Mouse (Mus musculus) lung, embryonic 14.5 days (tissue): Measurements from ENCODE around the gene Slc34a2. TPM values are rescaled to one million over a fixed set of nuclear protein-coding genes. Genes with fewer than 3 reads are reported as not detected.
A peak's percentile ranks its signal among the peaks of the same experiment; 100 is the strongest.

Experiments used
- ATAC-seq: fragments of 200-750 bp; cut with Nextera tagmentation; 2 replicates; pipeline ENCODE4 v1.8.0; 2017; ENCODE audit warnings: mild to moderate bottlenecking, moderate TSS enrichment, moderate library complexity; ENCODE audit not compliant: insufficient read depth
- DNase-seq: peaks from one replicate; pipeline ENCODE4 v3.0.0-alpha.2; 2015
- H3K27ac ChIP-seq: fragments of 300-500 bp; sonication (generic); 2 replicates; pipeline ENCODE4 v1.5.1; 2014; ENCODE audit warnings: low read depth, mild to moderate bottlenecking, moderate library complexity
- H3K27me3 ChIP-seq: fragments of 300-500 bp; sonication (generic); 2 replicates; pipeline ENCODE4 v1.6.1; 2014; ENCODE audit warnings: low read length, control low read depth; ENCODE audit not compliant: insufficient read depth
- H3K36me3 ChIP-seq: fragments of 300-500 bp; sonication (generic); 2 replicates; pipeline ENCODE4 v1.6.1; 2014; ENCODE audit warnings: control low read depth; ENCODE audit not compliant: insufficient read depth
- H3K4me1 ChIP-seq: fragments of 300-500 bp; sonication (generic); 2 replicates; pipeline ENCODE4 v1.6.1; 2014; ENCODE audit warnings: antibody characterized with exemption, control low read depth; ENCODE audit not compliant: insufficient read depth
- H3K4me2 ChIP-seq: fragments of 300-500 bp; sonication (generic); 2 replicates; pipeline ENCODE4 v1.6.1; 2014; ENCODE audit warnings: mild to moderate bottlenecking
- H3K4me3 ChIP-seq: fragments of 300-500 bp; sonication (generic); 2 replicates; pipeline ENCODE4 v1.5.1; 2014; ENCODE audit warnings: low read depth, low read length
- H3K9ac ChIP-seq: fragments of 300-500 bp; sonication (generic); 2 replicates; pipeline ENCODE4 v1.6.1; 2014
- H3K9me3 ChIP-seq: fragments of 300-500 bp; sonication (generic); 2 replicates; pipeline ENCODE4 v1.6.1; 2016; ENCODE audit warnings: low read depth, low read length, control low read depth
- CTCF ChIP-seq: IDR thresholded peaks from 2 replicates; pipeline ENCODE4 v1.5.1; 2016; ENCODE audit warnings: antibody characterized with exemption, low read depth
- WGBS: fragments of 180-500 bp; shearing (Covaris S2); extraction: QIAGEN DNeasy Blood & Tissue Kit; methylation state at CpG from one replicate; pipeline ENCODE4 v1.1.7; 2014; 5-methylcytosine and 5-hydroxymethylcytosine counted together
- polyA plus RNA-seq: library from polyadenylated mRNA; unstranded; fragments of >200 nt; fragmentation: Nextera tagmentation; extraction: Ambion mirVana; gene quantifications from 2 replicates; pipeline ENCODE4 v1.2.1, GENCODE M21; 2014

Slc34a2 gene
- polyA plus RNA-seq, 1 experiment from 2014 or later = 0.67 TPM

GRCm38 (mm10) chr5:52997032-52997431 lies 40.8 kb upstream of the Slc34a2 start:
- H3K36me3 ChIP-seq = no peaks in the 10 kb centered on the region
- H3K9me3 ChIP-seq = no peaks in the 10 kb centered on the region
- no peak overlapping the region for H3K27ac ChIP-seq
- 76% methylated on average over 8 of the region's 11 CpGs for WGBS
- TF ChIP-seq CTCF = no peak
- no peaks in the 10 kb centered on the region for H3K27me3 ChIP-seq
- H3K4me1 ChIP-seq = no peaks in the 10 kb centered on the region
- H3K9ac ChIP-seq = no peak overlapping the region
- H3K4me2 ChIP-seq = no peak overlapping the region
- ATAC-seq (no peak), DNase-seq (no peak)
- no peak overlapping the region for H3K4me3 ChIP-seq

- DNase-seq (no peak), ATAC-seq (no peak)
- no peak overlapping the region for H3K4me3 ChIP-seq
- no peaks in the 10 kb centered on the region for H3K36me3 ChIP-seq
- no peaks in the 10 kb centered on the region for H3K9me3 ChIP-seq
- H3K27ac ChIP-seq = no peak overlapping the region
- H3K9ac ChIP-seq = no peak overlapping the region
- no peaks in the 10 kb centered on the region for H3K4me1 ChIP-seq
- no peak for TF ChIP-seq CTCF
- 90% methylated on average over 6 of the region's 6 CpGs for WGBS
- no peaks in the 10 kb centered on the region for H3K27me3 ChIP-seq
- no peak overlapping the region for H3K4me2 ChIP-seq
These were observed 39.7 kb upstream of the Slc34a2 start for GRCm38 (mm10) chr5:52998097-52998760.

- TF ChIP-seq CTCF = no peak
- H3K4me1 ChIP-seq = no peaks in the 10 kb centered on the region
- no peak overlapping the region for H3K27ac ChIP-seq
- no peak overlapping the region for H3K4me3 ChIP-seq
- no peak overlapping the region for H3K4me2 ChIP-seq
- H3K9ac ChIP-seq = no peak overlapping the region
- ATAC-seq (no peak), DNase-seq (no peak)
- H3K9me3 ChIP-seq = no peaks in the 10 kb centered on the region
- no peaks in the 10 kb centered on the region for H3K27me3 ChIP-seq
- WGBS = 49% methylated on average over 5 of the region's 5 CpGs
- H3K36me3 ChIP-seq = no peaks in the 10 kb centered on the region
These were observed 37.6 kb upstream of the Slc34a2 start for GRCm38 (mm10) chr5:53000169-53000872.

- no peak for DNase-seq
- Histone ChIP-seq H3K27ac (no peak overlapping the region), H3K4me2 (no peak overlapping the region), H3K4me3 (no peak overlapping the region), H3K36me3 (no peaks in the 10 kb centered on the region), H3K27me3 (no peaks in the 10 kb centered on the region), H3K4me1 (no peaks in the 10 kb centered on the region), H3K9ac (no peak overlapping the region), H3K9me3 (no peaks in the 10 kb centered on the region)
- ATAC-seq = no peak
- 71% methylated on average over 8 of the region's 8 CpGs for WGBS
- no peak for TF ChIP-seq CTCF
These were observed 35.2 kb upstream of the Slc34a2 start for GRCm38 (mm10) chr5:53002599-53003203.

GRCm38 (mm10) chr5:53003495-53003894 lies 34.4 kb upstream of the Slc34a2 start:
- DNase-seq (no peak), ATAC-seq (no peak)
- no peak for TF ChIP-seq CTCF
- no peaks in the 10 kb centered on the region for H3K36me3 ChIP-seq
- no peaks in the 10 kb centered on the region for H3K4me1 ChIP-seq
- no peak overlapping the region for H3K9ac ChIP-seq
- no peaks in the 10 kb centered on the region for H3K9me3 ChIP-seq
- 82% methylated on average over 4 of the region's 4 CpGs for WGBS
- no peak overlapping the region for H3K4me2 ChIP-seq
- no peaks in the 10 kb centered on the region for H3K27me3 ChIP-seq
- no peak overlapping the region for H3K27ac ChIP-seq
- H3K4me3 ChIP-seq = no peak overlapping the region

GRCm38 (mm10) chr5:53003981-53004380 lies 33.9 kb upstream of the Slc34a2 start:
- Histone ChIP-seq H3K4me3 (no peak overlapping the region), H3K27ac (no peak overlapping the region), H3K9ac (no peak overlapping the region), H3K27me3 (no peaks in the 10 kb centered on the region), H3K4me1 (no peaks in the 10 kb centered on the region), H3K36me3 (no peaks in the 10 kb centered on the region), H3K9me3 (no peaks in the 10 kb centered on the region), H3K4me2 (no peak overlapping the region)
- ATAC-seq = no peak
- TF ChIP-seq CTCF = no peak
- 90% methylated on average over 3 of the region's 3 CpGs for WGBS
- no peak for DNase-seq

- H3K4me1 ChIP-seq = no peaks in the 10 kb centered on the region
- no peak overlapping the region for H3K27ac ChIP-seq
- TF ChIP-seq CTCF = no peak
- H3K36me3 ChIP-seq = no peaks in the 10 kb centered on the region
- DNase-seq (peak; percentile 62), ATAC-seq (peak; percentile 28; the same call in 1 of the 2 replicates)
- no peak overlapping the region for H3K4me2 ChIP-seq
- WGBS = 49% methylated on average over 8 of the region's 8 CpGs
- no peaks in the 10 kb centered on the region for H3K9me3 ChIP-seq
- no peak overlapping the region for H3K4me3 ChIP-seq
- no peaks in the 10 kb centered on the region for H3K27me3 ChIP-seq
- no peak overlapping the region for H3K9ac ChIP-seq
These were observed 28.7 kb upstream of the Slc34a2 start for GRCm38 (mm10) chr5:53009027-53009769.
